Mouse (Mus musculus) testis, adult 2 months (tissue): Measurements from ENCODE around the gene Lmbr1.

ENCODE experiments used
- CTCF ChIP-seq: fragments of 200-500 bp; IDR thresholded peaks from 2 replicates; pipeline ENCODE4 v1.5.1; 2012; ENCODE audit warnings: low read depth, mild to moderate bottlenecking, inconsistent platforms, low read length, moderate library complexity; ENCODE audit not compliant: control insufficient read depth, insufficient read depth, insufficient replicate concordance
- POLR2A ChIP-seq: fragments of 200-500 bp; IDR thresholded peaks from 2 replicates; pipeline ENCODE4 v1.6.1; 2012; ENCODE audit warnings: low read depth, mild to moderate bottlenecking, inconsistent platforms, low read length, moderate library complexity; ENCODE audit not compliant: control insufficient read depth

DNA sequence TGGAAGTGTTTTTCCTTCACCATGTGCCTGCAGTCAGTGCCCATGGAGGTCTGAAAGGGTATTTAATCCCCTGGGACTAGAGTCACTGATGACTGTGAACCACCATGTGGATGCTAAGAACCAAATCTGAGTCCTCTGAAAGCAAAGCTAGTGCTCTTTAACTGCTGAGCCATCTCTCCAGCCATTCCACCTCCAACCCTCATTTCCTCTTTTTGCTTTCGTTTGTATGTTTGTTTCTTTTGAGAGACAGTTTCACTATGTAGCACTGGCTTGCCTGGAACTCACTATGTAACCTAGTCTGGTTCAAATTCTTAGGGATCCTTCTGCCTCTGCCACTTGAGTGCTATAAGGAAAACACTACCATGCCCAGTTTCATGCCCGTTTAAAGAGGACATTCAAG is 147.7 kb downstream of the Lmbr1 start:
- TF ChIP-seq POLR2A: no peak
- TF ChIP-seq CTCF: no peak
